Mouse (Mus musculus) adrenal gland, postnatal 25 days (tissue): Measurements from ENCODE around the gene Rtf2. TPM values are rescaled to one million over a fixed set of nuclear protein-coding genes. Genes with fewer than 3 reads are reported as not detected.

Source experiments
- DNase-seq: peaks from one replicate; pipeline ENCODE4 v3.0.0; 2021; ENCODE audit warnings: mixed read lengths
- total RNA-seq: library from RNA; stranded (reverse); gene quantifications from 2 replicates; pipeline ENCODE4 v1.2.3, GENCODE M21; 2021

Rtf2 gene
- total RNA-seq, 1 experiment from 2014 or later, result 85.2 TPM

DNA sequence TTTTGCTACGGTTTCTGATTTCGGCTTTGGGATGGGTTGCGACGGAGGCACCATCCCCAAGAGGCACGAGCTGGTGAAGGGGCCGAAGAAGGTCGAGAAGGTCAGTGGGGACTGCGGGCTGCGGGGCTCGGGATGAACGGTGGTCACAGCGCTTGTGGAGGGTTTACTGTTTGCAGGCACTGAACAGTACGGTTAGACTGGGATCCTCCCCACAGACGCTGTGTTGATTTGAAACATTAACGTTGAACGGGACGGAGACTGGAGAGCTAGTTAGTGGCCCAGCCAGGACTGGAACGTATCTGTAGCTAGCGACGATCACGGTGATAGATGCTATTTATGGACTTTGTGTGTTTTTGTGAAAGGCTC lies 267 bp downstream of the Rtf2 start:
- no peak for DNase-seq

DNA sequence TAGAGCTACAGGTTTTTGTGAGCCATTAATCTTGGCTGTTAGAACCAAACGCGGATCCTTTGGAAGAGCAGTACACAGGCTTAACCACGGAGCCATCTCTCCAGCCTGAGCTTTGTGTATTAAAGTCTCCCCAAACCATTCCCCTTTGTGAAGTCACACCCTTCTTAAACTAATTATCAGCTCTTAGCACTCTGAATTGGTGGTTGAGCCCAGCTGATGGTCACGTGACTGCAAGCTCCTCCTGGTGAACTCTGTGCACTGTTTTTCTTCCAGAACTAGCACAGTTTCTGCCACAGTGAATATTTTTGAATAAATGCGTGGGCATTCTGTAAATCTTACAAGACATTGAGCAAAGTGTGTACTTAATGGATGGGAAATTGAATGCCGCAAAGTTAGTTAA lies 820 bp downstream of the Rtf2 start:
- no peak for DNase-seq

DNA sequence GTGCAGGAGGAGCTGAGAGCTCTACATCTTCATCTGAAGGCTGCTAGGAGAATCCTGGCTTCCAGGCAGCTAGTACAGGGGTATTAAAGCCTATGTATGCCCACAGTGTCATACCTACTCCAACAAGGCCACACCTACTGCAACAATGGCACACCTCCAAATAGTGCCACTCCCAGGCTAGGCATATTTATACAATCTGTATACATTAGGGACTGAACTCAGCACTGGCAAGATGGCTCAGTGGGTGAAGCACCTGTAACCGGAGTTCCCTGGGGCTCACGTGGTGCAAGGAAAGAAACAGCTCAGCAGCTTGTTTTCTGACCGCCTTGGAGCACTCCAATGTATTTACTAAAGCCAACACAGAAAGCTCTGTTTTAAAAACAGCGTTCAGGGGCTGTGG lies 5.3 kb downstream of the Rtf2 start:
- no peak for DNase-seq

DNA sequence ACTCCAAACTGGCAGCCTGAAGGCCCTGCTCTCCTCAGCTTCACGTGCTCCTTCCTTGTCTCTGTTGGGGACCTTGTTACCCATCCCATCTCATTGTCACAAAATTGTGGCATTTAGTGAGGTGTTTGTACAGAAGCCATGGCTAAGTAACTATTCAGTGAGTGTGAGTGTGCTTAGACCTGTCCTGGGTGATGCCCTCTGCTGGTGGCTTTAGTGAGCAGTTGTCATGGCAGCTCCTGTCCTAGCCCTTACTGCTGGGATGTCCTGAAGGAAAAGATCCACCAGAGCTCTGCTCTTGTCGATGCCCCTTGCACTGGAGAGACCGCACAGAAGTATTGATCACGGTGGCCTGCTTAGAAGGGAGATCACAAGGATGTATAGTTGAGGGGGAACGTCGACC lies 7.0 kb downstream of the Rtf2 start:
- no peak for DNase-seq

DNA sequence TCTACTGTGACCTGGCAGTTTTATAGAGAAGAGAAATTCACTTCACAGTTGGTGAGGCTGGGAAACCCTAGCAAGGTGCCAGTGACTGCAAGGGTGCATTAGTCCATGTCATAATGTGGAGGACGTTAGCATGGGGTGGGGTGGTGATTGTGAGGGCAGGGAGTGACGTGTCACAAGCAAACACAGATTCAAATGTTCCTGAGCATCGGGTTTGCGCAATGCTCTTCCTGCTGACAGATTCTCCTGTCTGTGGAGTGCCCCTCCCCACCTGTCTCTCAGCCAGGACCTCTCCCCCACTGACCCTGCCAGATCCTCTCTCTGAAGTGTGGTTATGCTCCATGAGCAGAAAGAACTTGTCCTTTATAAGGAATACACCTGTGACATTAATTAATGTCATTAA lies 8.0 kb downstream of the Rtf2 start:
- DNase-seq, result no peak

DNA sequence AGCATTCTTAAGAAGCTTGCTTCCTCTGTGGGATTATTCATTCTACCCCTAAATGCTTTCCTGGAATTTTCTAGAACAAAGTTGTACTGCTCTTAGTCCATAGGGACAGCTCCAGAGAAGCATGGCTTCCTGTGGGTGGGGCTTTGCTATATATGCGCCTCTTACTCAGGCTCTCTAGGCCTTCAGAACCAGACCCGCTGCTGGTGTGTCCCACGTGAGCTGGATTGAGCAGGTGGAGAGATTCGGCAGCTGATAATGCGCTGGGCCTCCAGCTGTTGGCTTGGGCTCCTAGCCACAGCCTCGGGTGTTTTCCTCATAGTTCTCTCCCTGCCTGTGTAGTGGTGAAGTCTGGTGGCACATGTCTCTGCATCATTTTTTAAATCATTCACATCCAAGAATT lies 10.3 kb downstream of the Rtf2 start:
- no peak for DNase-seq

DNA sequence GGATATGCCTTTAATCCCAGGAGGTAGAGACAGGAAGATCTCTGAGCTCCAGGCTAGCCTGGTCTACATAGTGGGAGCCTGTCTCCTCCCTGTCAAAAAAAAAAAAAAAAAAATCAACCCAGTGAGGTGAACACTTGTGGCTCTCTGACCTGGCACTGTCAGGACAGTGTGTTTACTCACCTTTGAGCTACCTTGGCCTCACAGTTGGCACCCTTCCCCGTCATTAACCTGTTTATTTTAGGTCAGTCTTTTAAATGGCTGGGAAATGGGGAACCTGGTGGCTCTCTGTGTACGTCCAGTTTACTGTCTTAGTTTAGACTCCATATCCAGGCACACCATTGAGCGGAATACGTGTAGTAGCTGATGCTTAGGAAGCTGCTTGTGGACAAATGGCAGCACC lies 11.7 kb downstream of the Rtf2 start:
- no peak for DNase-seq

DNA sequence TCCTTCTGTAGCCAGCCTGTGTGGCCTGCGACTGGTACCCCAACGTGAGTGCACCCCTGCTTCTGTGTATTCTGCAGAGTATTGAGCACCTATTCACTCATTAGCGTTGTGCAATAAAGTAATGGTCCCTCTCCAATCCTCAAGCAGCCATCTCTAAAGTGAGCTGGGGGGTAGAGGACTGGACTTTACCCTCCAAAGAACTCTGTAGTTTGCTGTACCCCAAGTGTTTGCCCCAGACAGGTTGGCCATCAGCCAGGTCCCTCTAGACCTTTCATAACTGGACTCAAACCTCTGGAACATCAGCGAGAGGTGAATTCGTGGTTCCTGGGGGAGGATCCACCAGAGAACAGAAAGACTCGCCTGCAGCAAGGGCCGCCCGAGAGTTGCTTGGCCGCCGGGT lies 12.1 kb downstream of the Rtf2 start:
- no peak for DNase-seq

DNA sequence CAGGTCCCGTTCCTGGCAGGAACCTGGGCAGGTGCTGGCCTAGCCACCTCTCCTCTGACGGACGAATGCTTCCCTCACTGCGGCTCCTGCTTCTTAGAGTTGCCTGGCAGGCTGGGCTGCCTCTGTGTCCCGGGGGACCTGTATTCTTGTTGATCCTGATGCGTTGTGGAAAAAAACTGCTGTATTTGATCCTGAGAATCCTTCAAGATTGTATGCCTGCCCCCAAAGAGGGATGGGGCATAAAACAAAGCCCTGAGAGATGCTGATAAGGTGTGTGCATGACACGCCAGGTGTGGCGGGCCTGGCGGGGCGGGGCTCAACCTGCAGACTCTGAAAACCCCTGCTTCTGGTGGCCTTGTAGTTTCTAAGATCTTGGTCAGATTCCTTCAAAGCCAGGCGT lies 18.1 kb downstream of the Rtf2 start, which contains the start of gene Gcnt7:
Gene Gcnt7 (minus strand): TSS at position 101 of the 400 bp plus-strand sequence.
- no peak for DNase-seq

DNA sequence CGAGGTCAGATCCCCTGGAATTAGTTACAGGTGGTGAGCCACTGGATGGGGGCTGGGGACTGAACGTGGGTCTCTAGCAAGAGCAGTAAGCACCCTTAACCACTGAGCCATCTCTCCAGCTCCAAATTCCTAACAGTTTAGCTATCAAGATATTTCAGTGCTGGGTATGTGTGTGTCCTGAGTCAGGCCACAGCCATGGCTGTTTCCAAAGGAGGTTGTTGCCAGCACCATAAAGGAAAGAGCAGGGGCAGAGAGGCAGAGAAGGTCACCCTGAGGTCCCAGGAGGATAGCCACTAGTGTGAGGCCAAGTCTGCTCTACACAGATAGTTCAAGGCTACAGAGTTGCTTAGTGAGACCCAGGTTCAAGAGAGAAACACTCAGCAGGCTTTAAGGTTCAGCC lies 20.3 kb downstream of the Rtf2 start:
- no peak for DNase-seq

DNA sequence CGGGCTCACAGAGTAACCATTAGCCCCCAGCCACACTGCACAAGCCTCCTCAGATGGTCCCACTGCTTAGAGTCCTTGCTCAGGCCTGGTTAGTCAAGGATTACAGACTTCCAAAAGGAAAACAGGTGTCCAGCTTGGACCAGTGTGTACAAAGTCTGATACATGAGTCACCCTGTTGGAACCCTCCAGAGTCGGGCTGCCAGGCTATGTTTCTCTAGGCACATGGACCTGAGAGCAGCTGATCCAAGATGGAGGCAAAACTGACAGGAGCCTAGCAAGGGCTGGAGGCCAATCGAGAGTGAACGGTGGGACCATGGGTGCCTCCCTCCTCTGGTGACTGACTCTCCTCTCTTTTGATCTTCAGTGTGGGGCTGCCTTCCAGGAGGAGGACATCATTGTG lies 22.5 kb downstream of the Rtf2 start:
- no peak for DNase-seq

DNA sequence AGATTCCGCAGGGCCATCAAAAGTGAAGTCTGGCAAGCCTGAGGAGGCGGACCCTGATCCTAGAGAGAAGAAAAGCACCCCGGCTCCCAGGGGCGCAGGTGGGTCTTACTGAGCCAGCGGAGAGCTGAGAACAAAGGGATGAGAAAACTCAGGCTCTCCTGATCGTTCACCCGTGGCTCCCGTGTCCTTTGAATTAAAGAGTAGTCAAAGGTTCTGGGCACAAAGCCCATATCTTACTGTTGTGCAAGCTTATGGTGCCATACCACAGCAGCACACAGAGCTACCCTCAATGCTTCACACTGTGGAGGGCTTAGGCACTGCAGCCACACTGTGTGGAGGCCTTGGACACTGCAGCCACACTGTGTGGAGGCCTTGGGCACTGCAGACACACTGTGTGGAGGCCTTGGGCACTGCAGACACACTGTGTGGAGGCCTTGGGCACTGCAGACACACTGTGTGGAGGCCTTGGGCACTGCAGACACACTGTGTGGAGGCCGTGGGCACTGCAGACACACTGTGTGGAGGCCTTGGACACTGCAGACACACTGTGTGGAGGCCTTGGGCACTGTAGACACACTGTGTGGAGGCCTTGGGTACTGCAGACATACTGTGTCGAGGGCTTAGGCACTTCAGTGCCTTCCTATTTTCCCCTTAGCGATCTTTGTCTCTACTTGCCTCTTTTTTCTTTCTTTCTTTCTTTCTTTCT lies 26.2 kb downstream of the Rtf2 start:
- DNase-seq, result no peak

DNA sequence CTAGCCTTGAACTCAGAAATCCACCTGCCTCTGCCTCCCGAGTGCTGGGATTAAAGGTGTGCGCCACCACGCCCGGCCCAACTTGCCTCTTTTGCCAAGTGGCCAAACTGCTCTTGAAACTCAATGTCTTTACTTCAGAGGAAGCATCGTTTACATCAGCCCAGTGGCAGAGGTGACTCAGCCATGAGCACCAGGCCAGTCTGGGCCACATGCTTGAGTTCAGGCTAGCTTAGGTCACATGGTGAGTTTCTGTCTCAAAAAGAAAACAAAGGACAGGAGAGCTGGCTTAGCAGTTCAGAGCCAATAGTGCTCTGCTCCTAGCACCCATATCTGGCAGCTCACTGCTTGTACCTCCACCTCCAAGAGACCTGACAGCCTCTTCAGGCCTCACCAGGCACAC lies 26.9 kb downstream of the Rtf2 start:
- DNase-seq, result no peak

DNA sequence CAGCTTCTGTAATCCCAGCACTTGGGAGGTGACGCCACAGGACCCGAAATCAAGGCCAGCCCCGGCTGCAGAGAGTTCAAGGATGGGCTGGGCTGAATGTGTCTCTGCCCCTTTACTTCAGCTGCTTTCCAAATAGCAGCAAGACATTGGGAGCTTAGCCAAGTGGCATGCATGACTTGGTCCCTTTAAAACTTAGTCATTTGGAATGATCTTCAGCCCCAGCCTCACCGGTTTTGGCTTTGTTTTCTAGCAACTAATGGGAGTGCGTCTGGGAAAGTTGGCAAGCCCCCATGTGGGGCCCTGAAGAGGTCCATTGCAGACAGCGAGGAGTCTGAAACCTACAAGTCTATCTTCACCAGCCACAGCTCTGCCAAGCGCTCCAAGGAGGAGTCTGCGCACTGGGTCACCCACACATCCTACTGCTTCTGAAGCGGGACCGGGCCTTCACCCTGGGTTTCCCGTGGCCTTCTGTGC lies 28.0 kb downstream of the Rtf2 start:
- peak; percentile 68 for DNase-seq

DNA sequence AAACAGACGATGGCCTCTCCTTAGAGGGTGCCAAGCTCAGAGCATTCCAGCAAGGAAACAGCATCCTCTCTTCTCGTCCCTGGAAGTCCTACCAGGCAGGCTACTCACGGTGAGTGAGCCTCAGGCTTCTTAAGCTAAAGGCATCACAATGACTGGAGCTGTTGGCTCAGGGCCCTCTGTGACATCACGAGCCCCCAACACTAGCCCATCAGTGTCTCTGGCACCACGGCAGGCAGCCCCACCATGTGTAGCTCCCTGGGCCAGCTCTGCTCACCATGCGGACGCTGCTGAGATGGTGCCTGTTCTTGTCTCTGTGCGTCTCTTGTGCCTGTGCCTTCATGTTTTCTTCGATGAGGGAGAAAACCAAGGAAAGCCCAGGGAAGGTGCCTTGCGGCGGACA lies 32.0 kb downstream of the Rtf2 start, which contains the start of gene Fam209:
Gene Fam209 (plus strand): TSS at position 203 of the 400 bp plus-strand sequence.
- DNase-seq, result no peak

DNA sequence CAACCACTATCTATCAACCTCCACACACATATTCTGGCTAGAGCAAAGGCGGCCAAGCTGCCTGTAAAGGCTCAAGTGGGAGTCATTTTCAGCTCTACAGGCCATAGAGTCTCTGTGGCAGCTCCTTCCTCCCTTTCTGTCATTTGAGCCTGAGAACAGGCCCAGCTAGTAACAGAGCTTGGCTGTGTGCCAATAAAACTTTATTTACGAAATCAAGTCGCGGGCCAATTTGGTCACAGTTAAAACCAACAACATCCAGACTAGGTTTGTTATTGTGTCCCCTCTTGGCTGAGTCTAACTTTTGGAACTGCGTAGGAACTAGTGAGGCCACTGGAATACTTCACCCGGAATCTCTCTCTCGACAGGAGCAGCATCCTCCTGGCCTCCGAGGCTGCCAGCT lies 33.2 kb downstream of the Rtf2 start:
- DNase-seq, result no peak

DNA sequence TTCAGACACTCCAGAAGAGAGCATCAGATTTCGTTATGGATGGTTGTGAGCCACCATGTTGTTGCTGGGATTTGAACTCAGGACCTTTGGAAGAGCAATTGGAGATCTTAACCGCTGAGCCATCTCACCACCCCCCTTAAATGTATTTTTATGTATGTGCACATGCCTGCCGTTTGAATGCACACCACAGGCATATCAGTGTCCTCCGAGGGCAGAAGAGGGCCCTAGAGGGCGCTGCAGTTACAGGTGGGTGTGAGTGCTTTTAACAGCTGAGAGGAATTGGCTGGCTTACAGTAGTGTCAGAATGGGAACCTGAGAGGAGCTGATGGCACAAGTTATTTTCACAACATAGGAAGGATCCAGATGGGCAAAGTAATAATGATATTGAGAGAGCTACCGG lies 34.6 kb downstream of the Rtf2 start:
- peak; percentile 41 for DNase-seq

DNA sequence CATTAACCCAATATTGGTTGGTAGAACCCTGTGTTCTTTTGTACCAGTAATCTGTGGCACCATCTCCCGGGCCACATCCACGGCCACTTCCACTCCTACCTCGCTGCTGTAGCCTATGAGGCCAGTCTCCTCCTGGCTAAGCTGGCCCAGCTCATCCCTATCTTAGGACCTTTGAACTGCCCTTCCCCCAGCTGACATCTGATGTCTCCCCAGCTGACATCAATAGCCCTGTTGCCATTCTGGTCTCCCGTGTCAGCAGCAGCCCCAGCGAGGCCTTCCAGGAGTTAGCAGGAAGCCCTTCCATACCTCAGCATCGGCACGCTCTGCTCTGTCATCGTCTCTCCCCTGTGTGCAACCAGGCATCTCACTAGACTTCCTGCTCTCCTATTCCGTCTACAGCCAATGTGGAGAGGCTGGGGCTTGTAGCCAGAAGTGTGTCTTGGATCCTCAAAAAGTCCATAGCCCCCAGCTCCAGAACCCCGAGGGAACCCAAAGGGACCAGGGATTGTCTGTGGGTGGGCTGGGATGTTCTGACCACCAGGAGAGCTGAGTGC lies 36.4 kb downstream of the Rtf2 start:
- DNase-seq, result no peak

DNA sequence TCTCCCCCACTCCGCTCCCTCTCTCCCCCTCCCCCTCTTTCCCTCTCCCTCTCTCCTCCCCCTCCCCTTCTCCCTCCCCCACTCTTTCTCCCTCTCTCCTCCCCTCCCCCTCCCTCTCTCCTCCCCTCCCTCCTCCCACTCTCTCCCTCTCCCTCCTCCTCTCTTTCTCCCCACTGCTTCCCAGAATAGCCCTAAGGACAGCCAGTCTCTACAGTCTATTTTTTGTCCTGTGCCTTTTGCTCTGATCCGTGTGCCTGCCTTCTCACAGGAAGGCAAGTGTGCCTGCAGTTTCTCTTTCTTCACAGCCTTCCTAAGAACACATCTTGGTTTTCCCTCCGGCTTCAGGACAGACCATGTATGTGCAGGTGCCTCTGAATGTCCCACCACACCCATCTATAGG lies 37.0 kb downstream of the Rtf2 start:
- no peak for DNase-seq

DNA sequence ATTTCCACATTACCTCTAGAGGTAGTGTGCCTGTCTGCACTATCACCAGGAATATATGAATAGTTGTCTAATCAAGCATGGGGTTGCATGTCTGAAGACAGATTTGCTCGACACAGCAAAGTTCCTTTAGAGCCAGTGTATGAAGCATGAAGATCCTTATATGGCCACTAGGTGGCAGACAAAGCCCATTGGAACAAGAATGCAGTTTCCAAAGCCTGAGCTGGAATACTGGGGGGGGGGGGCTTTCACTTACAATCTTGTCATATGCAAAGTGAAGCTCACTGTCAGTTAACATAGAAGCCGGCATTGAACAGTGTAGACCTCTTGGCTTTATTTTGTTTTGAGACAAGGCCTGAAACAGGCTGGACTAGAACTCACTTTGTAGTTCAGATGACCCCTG lies 37.5 kb downstream of the Rtf2 start:
- DNase-seq, result no peak

DNA sequence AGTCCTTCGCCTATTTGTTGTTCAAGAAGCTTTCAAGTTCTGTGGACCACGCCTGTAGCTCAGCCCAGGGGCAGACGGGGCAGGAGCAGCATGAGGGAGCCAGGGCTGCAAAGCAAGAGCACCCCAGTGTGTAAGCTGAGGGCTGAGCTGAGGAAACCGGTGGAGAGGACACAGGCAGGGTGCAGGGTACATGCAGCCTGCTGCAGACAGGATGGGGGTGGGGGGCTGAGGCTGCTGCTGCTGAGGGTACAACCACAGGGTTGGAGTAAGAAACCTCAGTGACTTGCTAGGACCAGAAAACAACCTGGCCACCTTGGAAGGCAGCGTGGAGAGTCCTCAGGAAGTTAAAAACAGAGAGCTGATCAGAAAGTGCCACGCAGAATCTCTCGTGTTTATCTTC lies 39.9 kb downstream of the Rtf2 start:
- DNase-seq, result no peak

DNA sequence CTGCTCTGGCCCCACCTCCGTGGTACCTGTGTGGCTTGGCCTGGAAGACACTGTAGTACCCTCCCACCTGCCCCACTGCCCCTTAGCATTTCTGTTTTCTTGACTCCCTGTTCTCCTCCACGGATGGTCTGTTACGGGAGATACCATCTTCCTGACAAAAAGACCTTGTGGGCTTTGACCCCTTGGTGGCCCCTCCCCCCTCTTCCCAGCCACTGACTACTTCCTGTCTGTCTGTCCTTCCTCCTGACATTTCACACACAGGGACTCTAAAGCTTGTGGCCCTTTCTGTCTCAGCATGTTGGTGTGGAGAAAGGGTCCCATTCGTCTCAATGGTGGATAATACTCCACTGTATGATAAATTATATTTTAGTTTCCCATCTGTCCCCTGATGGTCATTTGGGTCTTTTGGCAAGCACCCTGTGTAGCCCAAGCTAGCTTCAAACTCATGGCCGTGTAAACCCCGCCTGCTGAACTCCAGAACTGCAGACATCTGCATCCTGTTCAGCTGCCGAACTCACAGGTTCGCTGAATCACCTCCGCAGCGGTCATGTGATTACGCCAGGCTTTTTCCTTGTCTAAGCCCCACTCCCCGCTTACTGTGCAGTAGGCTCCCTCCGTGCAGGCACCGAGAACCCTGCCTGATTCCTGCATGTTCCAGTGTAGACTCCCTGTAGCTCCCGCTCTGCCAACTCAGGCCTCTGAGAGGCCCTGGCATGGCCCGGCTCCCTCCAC lies 41.5 kb downstream of the Rtf2 start:
- no peak for DNase-seq

DNA sequence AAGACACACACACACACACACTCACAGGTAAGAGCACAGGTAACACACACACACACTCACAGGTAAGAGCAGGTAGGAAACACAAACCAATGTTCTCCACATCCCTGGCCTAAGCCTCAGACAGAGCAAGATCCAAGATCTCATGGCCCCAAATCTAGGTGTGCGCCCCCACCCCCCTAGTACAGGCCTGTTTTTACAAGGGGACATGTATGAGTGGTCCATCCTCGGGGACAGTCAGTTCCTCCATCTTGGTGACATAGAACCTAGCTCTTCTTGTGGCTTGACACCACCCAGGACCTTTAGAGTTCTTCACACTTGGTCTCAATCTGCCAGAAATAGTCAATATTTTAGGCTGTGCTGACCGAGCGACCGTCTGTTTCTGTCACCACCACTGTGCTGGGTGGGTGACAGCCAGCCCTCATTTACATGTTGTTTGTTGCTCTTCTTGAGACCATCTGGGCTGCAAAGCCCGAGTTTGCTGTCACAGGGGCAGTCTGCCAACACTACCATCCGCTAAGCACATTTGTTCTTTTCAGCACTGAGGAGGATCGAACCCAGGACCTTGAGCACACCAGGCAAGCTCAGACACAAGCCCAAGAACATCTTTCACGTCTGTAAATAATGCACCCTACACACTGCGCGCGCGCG lies 43.5 kb downstream of the Rtf2 start:
- no peak for DNase-seq
